Mouse (Mus musculus) granulocyte monocyte progenitor cell, adult 5-6 weeks (primary cell): ENCODE results near the gene Ypel2. TPM values are rescaled to one million over a fixed set of nuclear protein-coding genes. Genes with fewer than 3 reads are reported as not detected.
"Not testable (repeated sequence)": the region's sequence is repeated elsewhere in the genome, so short reads cannot be mapped to it uniquely, and the experiment has no call there.

Experiments
- ATAC-seq: replicated peaks from 2 replicates; pipeline ENCODE4 v1.8.0; 2016; ENCODE audit warnings: mild to moderate bottlenecking, moderate TSS enrichment, inconsistent platforms; ENCODE audit not compliant: poor library complexity, severe bottlenecking
- total RNA-seq, 2 experiments: library from RNA; stranded (forward) in 1 of 2; stranded (reverse) in 1 of 2; fragments of 200-712, 200-1000 nt in 1 of 2; fragments of >200 nt in 1 of 2; fragmentation: Nextera tagmentation in 1 of 2; gene quantifications; 2 replicates each; pipeline ENCODE4 v1.2.3; 2014 to 2017

The Ypel2 gene
- total RNA-seq (2014; fragmentation: Nextera tagmentation) (11.6 and 18.4 TPM in 2 replicates), total RNA-seq (2017) (6.7 and 6.9 TPM in 2 replicates)

- ATAC-seq: peak; percentile 86
These were observed at the start of gene Ypel2 for GRCm38 (mm10) chr11:86993041-86994037. TSS of gene Ypel2 (minus strand) at chr11:86993707.

DNA sequence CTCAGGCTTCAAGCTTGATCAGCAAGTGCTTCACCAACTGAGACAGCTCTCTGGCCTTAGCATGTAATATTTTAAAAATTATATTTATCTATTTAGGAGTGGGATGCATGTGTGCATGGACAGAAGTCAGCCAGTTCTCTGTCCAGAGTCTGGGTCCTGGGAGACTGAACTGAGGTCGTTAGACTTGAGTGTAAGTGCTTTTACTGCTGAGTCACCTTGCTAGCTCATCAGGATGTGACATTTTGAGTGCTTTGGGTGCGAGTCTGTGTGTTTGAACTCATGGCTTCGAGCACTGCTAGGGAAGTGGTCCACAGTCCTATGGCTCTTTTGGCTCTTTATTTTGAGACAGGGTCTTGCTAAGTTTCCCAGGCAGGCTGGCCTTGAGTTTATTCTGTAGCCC is 49.5 kb upstream of the Ypel2 start:
- ATAC-seq: no peak

DNA sequence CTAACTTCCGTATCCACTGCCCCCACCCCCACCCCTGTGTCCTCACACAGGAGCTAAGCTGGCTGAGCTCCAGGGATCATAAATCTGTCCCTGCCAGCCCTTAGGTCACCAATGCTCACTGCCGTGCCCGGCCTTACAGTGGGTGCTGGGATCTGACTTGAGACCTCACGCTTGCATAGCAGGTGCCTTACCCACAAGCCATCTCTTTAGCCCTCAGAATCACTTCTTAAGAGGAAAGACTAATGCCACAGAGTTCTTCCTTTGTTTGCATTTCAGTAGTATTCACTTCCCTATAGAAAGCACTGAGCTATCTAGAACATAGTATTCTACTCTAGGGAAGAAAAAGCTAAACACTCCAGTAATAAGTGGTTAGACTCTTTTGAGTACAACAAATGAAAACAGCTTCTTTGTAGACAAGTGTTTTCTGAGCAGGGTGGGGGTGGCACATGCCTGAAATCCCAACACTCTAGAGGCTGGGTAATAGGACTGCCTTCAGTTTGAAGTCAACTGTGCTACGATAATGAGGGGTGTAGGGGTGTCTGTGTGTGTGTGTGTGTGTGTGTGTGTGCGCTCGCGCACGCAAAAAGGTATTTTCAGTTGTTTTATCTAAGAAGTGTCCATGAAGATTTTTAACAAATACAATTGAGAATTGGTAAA is 45.9 kb upstream of the Ypel2 start:
- peak; percentile 96 for ATAC-seq

DNA sequence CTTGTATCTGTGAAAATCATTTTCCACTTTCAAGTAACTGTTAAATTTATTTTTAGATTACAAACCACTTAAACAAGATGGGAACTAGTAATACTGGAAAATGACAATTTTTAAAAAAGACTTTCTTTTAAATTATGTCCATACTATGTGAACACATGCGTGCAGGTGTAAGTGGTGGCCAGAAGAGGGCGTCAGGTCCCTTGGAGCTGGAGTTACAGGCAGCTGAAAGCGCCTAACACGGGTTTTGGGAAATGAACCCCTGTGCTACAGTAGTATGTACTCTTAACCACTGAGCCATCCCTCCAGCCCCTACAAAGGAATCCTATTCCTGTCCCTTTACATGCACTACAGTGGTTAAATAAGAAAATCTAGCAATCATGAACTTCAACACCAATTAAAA is 42.7 kb upstream of the Ypel2 start:
- ATAC-seq: no peak

- no peak for ATAC-seq
These were observed 34.7 kb upstream of the Ypel2 start for GRCm38 (mm10) chr11:87028212-87028611.

DNA sequence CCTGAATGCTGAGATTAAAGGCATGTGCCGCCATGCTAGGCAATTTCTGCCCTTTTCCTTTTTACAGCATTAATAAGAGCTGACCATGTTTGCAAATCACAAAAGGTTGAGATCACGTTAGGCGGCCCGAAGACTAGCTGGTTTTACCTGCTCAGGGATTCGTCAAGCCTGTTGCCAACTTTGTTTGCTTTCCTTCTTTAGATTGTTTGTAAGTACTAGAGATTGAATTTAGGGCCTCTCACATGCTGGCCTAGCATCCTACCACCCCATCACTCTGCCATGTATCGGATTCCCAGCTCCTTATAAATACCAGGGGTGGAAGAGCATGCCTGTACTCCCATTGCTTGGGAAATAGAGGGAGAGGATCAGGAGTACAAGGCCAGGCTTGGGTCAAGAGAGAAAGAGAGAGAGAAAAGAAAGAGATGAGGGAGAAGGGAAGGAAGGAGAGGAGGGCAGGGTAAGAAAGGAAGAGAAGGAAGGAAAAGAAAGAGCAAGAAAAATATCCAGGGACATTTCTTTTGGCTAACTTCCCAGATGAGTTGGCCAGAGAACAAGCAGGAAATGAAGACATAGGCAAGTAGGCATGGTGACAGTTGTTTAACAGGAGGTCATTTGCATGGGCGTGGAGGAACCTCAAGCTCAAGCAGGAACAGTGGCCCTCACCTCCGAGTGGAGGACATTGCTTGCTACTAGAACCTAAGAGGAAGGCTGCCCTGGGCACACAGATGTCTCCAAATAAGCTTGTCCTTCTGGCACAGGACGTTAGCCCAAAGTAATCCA is 32.8 kb upstream of the Ypel2 start:
- peak; percentile 87 for ATAC-seq

GRCm38 (mm10) chr11:87025351-87025750 is 31.8 kb upstream of the Ypel2 start:
- ATAC-seq: no peak

GRCm38 (mm10) chr11:87023240-87023639 is 29.7 kb upstream of the Ypel2 start:
- ATAC-seq: not testable (repeated sequence)

DNA sequence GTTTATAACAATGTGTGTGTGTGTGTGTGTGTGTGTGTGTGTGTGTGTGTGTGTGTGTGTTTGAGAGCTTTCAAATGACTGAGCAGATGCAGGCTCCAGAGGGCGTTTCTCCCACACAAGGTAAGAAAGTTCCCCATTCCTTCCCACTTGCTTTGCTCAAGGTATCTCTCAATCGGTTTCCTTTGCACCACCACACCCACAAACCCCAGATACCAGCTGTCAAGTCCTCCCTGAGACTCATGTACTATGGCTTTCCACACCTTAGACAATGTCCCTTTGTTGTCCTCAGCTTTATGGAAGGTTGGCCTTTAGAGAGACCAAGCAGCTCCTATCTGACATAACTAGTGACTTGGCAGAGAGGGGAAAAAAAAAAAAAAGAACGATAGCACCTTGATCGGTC is 29.3 kb upstream of the Ypel2 start:
- ATAC-seq: no peak

GRCm38 (mm10) chr11:87021551-87021950 is 28.0 kb upstream of the Ypel2 start:
- no peak for ATAC-seq

DNA sequence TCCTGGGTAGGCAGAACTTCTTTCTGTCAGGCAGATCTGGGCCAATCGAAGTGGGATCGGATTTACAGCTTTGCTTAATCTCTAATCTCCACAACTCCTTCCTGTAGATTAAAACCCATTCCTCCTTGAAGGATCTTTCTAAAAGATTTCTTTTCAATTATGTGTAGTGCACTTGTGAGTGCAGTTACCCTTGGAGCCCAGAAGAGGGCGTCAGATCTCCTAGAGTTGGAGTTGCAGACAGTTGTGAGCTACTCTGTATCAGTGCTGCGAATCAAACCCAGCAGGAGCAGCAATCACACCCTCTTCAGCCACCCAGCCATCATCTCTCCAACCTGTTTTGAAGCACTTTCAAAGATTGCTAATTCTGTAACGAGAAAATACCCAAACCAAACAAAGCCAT is 26.9 kb upstream of the Ypel2 start:
- no peak for ATAC-seq

DNA sequence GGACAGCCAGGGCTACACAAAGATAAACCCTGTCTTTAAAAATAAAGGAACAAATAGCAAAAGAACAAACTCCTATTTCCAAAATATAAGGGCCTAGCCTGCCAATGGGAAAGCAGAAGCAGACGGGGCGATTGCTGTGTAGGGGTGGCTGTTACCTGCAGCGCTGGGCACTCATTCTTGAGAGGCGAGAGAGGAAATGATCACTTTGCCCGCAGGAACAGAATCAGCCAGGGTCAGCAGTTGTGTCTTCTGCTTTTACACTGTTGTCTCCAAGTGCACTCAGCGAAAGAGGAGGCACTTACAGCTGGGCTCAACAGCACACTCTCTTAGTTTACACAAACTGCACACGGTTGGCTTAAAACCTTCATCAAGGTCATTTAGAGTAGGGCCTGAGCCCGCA is 25.9 kb upstream of the Ypel2 start:
- ATAC-seq: no peak

DNA sequence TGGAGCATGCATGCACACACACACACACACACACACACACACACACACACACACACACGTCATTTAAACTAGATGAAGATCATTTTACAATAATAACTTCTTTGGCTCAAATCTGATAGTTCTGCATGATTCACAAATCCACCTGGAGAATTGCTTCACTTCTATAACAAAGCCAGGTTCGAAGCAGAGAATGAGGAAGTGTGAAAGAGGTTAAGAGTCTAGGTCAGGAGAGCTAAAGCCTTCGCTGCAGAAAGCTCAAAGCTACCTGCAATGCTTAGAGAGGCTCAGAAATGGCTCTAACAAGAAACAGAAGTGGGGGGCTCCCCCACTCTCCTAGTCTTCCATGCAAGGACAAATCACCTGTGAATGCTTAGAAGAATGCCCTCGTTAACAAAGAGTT is 24.6 kb upstream of the Ypel2 start:
- no peak for ATAC-seq

- ATAC-seq: no peak
These were observed 22.2 kb upstream of the Ypel2 start for GRCm38 (mm10) chr11:87015691-87016090.

GRCm38 (mm10) chr11:87010476-87010875 is 17.0 kb upstream of the Ypel2 start:
- peak; percentile 79 for ATAC-seq

- no peak for ATAC-seq
These were observed 13.9 kb upstream of the Ypel2 start for GRCm38 (mm10) chr11:87007371-87007770.

- no peak for ATAC-seq
These were observed 11.7 kb upstream of the Ypel2 start for GRCm38 (mm10) chr11:87004960-87005755.

GRCm38 (mm10) chr11:87002078-87002829 is 8.7 kb upstream of the Ypel2 start:
- peak; percentile 59 for ATAC-seq

DNA sequence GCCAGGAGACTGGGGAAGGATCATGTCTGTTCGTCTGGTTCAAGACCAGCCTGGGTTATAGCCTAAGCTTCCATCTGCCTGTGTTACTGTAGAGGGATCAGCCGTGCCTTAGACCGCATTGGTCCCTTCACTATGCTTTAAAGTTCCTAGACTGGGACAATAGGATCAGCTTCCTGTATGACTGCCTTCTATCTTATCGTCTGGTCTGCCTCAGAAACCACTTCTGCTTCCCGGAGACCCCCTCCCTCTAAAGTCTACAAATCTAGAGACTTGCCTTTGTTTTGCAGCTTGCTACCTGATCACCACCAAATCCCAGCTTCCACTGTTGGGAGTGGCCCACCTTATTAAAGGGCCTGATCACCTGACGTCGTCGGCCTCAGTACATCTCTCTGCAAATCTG is 7.7 kb upstream of the Ypel2 start:
- peak; percentile 52 for ATAC-seq
